Mouse (Mus musculus) heart, postnatal 0 days (tissue): Measurements from ENCODE around the gene Ceacam16. TPM values are rescaled to one million over a fixed set of nuclear protein-coding genes. Genes with fewer than 3 reads are reported as not detected.

Source experiments
- ATAC-seq: fragments of 200-750 bp; cut with Nextera tagmentation; 2 replicates; pipeline ENCODE4 v1.8.0; 2017; ENCODE audit warnings: low read depth, moderate number of reproducible peaks, moderate library complexity; ENCODE audit not compliant: insufficient read depth
- DNase-seq: peaks from one replicate; pipeline ENCODE4 v3.0.0-alpha.2; 2016; ENCODE audit warnings: low spot score
- H3K27ac ChIP-seq: fragments of 300-500 bp; sonication (generic); 2 replicates; pipeline ENCODE4 v1.5.1; 2014; ENCODE audit warnings: low read depth, mild to moderate bottlenecking
- H3K27me3 ChIP-seq: fragments of 300-500 bp; sonication (generic); 2 replicates; pipeline ENCODE4 v1.6.1; 2014; ENCODE audit warnings: low read length, mixed read lengths; ENCODE audit not compliant: control insufficient read depth, insufficient read depth
- H3K36me3 ChIP-seq: fragments of 300-500 bp; sonication (generic); replicated peaks from 2 replicates; pipeline ENCODE4 v1.6.1; 2014; ENCODE audit warnings: low read length, mixed read lengths; ENCODE audit not compliant: control insufficient read depth, insufficient read depth
- H3K4me1 ChIP-seq: fragments of 300-500 bp; sonication (generic); 2 replicates; pipeline ENCODE4 v1.6.1; 2014; ENCODE audit warnings: antibody characterized with exemption; ENCODE audit not compliant: control insufficient read depth, insufficient read depth
- H3K4me2 ChIP-seq: fragments of 300-500 bp; sonication (generic); 2 replicates; pipeline ENCODE4 v1.6.1; 2014; ENCODE audit warnings: low read depth, mild to moderate bottlenecking, low read length, moderate library complexity
- H3K4me3 ChIP-seq: fragments of 300-500 bp; sonication (generic); 2 replicates; pipeline ENCODE4 v1.5.1; 2014; ENCODE audit warnings: low read depth, low read length
- H3K9ac ChIP-seq: fragments of 300-500 bp; sonication (generic); replicated peaks from 2 replicates; pipeline ENCODE4 v1.6.1; 2014; ENCODE audit warnings: low read depth, low read length, mixed read lengths
- H3K9me3 ChIP-seq: fragments of 300-500 bp; sonication (generic); replicated peaks from 2 replicates; pipeline ENCODE4 v1.6.1; 2016; ENCODE audit warnings: low read length; ENCODE audit not compliant: control insufficient read depth
- CTCF ChIP-seq: IDR thresholded peaks from 2 replicates; pipeline ENCODE4 v1.5.1; 2016; ENCODE audit warnings: antibody characterized with exemption, control low read depth, low read depth
- EP300 ChIP-seq: IDR thresholded peaks from 2 replicates; pipeline ENCODE4 v1.6.1; 2016; ENCODE audit warnings: antibody characterized with exemption, low read depth
- WGBS: fragments of 180-500 bp; shearing (Covaris S2); extraction: QIAGEN DNeasy Blood & Tissue Kit; methylation state at CpG from one replicate; pipeline ENCODE4 v1.1.7; 2014; 5-methylcytosine and 5-hydroxymethylcytosine counted together
- polyA plus RNA-seq: library from polyadenylated mRNA; unstranded; fragments of >200 nt; fragmentation: Nextera tagmentation; extraction: Ambion mirVana; gene quantifications from 2 replicates; pipeline ENCODE4 v1.2.1, GENCODE M21; 2015
- total RNA-seq: library from RNA; depleted of rRNA; stranded (reverse); fragments of >200 nt; gene quantifications from 2 replicates; pipeline ENCODE4 v1.2.3, GENCODE M21; 2014; ENCODE audit warnings: low replicate concordance

The Ceacam16 gene
- total and polyA plus RNA-seq, 2 experiments from 2014 or later: not detected

- ATAC-seq (no peak), DNase-seq (no peak)
- Histone ChIP-seq H3K4me1 (peaks cover 14% of the 10 kb centered on the region; the same call in 1 of the 2 replicates), H3K36me3 (no peaks in the 10 kb centered on the region), H3K9ac (no peak overlapping the region), H3K4me3 (no peak overlapping the region), H3K27me3 (no peaks in the 10 kb centered on the region), H3K27ac (no peak overlapping the region), H3K9me3 (no peaks in the 10 kb centered on the region), H3K4me2 (no peak overlapping the region)
- 51% methylated on average over 6 of the region's 6 CpGs for WGBS
- TF ChIP-seq EP300 (no peak), CTCF (no peak)
These were observed 5.4 kb upstream of the Ceacam16 start for GRCm38 (mm10) chr7:19866490-19866889.

- 59% methylated on average over 8 of the region's 8 CpGs for WGBS
- peak; percentile 61 for ATAC-seq
- no peaks in the 10 kb centered on the region for H3K36me3 ChIP-seq
- no peak overlapping the region for H3K4me3 ChIP-seq
- no peak for DNase-seq
- no peak overlapping the region for H3K27ac ChIP-seq
- no peak overlapping the region for H3K9ac ChIP-seq
- H3K4me1 ChIP-seq: peaks cover 9% of the 10 kb centered on the region; the same call in 1 of the 2 replicates
- no peaks in the 10 kb centered on the region for H3K27me3 ChIP-seq
- H3K4me2 ChIP-seq: no peak overlapping the region
- no peaks in the 10 kb centered on the region for H3K9me3 ChIP-seq
- no peak for TF ChIP-seq CTCF
- TF ChIP-seq EP300: no peak
These were observed 4.3 kb upstream of the Ceacam16 start for GRCm38 (mm10) chr7:19865246-19866036.

GRCm38 (mm10) chr7:19864241-19864640 lies 3.1 kb upstream of the Ceacam16 start:
- WGBS: 13% methylated on average over 2 of the region's 2 CpGs
- Histone ChIP-seq H3K27ac (no peak overlapping the region), H3K4me1 (peaks cover 9% of the 10 kb centered on the region; the same call in 1 of the 2 replicates), H3K36me3 (no peaks in the 10 kb centered on the region), H3K27me3 (no peaks in the 10 kb centered on the region), H3K9me3 (no peaks in the 10 kb centered on the region), H3K9ac (no peak overlapping the region), H3K4me3 (no peak overlapping the region), H3K4me2 (no peak overlapping the region)
- TF ChIP-seq EP300 (no peak), CTCF (no peak)
- ATAC-seq (peak; percentile 45; the same call in 1 of the 2 replicates), DNase-seq (no peak)

- ATAC-seq (no peak), DNase-seq (no peak)
- no peak overlapping the region for H3K4me3 ChIP-seq
- H3K27me3 ChIP-seq: no peaks in the 10 kb centered on the region
- H3K9me3 ChIP-seq: no peaks in the 10 kb centered on the region
- H3K4me2 ChIP-seq: no peak overlapping the region
- no peaks in the 10 kb centered on the region for H3K36me3 ChIP-seq
- WGBS: 47% methylated on average over 10 of the region's 10 CpGs
- 0 out of 2 replicates have a peak, but pooled peaks cover 3% of the 10 kb centered on the region for H3K4me1 ChIP-seq
- H3K27ac ChIP-seq: no peak overlapping the region
- H3K9ac ChIP-seq: no peak overlapping the region
- TF ChIP-seq EP300 (no peak), CTCF (no peak)
These were observed 1.4 kb downstream of the Ceacam16 start for GRCm38 (mm10) chr7:19859740-19860139.

- H3K9ac ChIP-seq: no peak overlapping the region
- H3K4me2 ChIP-seq: no peak overlapping the region
- no peaks in the 10 kb centered on the region for H3K36me3 ChIP-seq
- H3K4me3 ChIP-seq: no peak overlapping the region
- ATAC-seq: no peak
- 85% methylated on average over 6 of the region's 6 CpGs for WGBS
- TF ChIP-seq CTCF (no peak), EP300 (no peak)
- H3K27me3 ChIP-seq: peaks cover 30% of the 10 kb centered on the region
- no peak overlapping the region for H3K27ac ChIP-seq
- no peaks in the 10 kb centered on the region for H3K9me3 ChIP-seq
- H3K4me1 ChIP-seq: no peaks in the 10 kb centered on the region
- no peak for DNase-seq
These were observed 4.8 kb downstream of the Ceacam16 start for GRCm38 (mm10) chr7:19856283-19856682.

GRCm38 (mm10) chr7:19855663-19856062 lies 5.4 kb downstream of the Ceacam16 start:
- no peak overlapping the region for H3K9ac ChIP-seq
- no peaks in the 10 kb centered on the region for H3K4me1 ChIP-seq
- H3K36me3 ChIP-seq: no peaks in the 10 kb centered on the region
- H3K27me3 ChIP-seq: peaks cover 36% of the 10 kb centered on the region
- no peak overlapping the region for H3K4me2 ChIP-seq
- TF ChIP-seq CTCF (no peak), EP300 (no peak)
- H3K27ac ChIP-seq: no peak overlapping the region
- DNase-seq (no peak), ATAC-seq (no peak)
- no peaks in the 10 kb centered on the region for H3K9me3 ChIP-seq
- no peak overlapping the region for H3K4me3 ChIP-seq
- 65% methylated on average over 5 of the region's 5 CpGs for WGBS
